ENCODE assay signal across 21 mouse cellular contexts in genomic region chr12:60652236-60652635, GRCm38 (mm10).
"Had no signal": no experiment of that assay in that cellular context is flagged by ENCODE, and none has a peak within 500 bp of the region (broad histone marks: within the 10 kb centered on the region; RNA-seq: fewer than 3 reads in every experiment).

No protein-coding gene starts in this region.

- H3K9me3 ChIP-seq: intestine, embryonic 15.5 days; limb, embryonic 12.5 days; limb, embryonic 15.5 days; liver, embryonic 15.5 days; midbrain, embryonic 12.5 days; midbrain, embryonic 15.5 days; neural tube, embryonic 12.5 days; neural tube, embryonic 15.5 days had no signal

- H3K27me3 ChIP-seq: intestine, embryonic 15.5 days; limb, embryonic 12.5 days; limb, embryonic 15.5 days; liver, embryonic 15.5 days; midbrain, embryonic 12.5 days; midbrain, embryonic 15.5 days; neural tube, embryonic 12.5 days; neural tube, embryonic 15.5 days had no signal

- H3K4me3 ChIP-seq: intestine, embryonic 15.5 days; limb, embryonic 12.5 days; limb, embryonic 15.5 days; liver, embryonic 15.5 days; midbrain, embryonic 12.5 days; midbrain, embryonic 15.5 days; neural tube, embryonic 12.5 days; neural tube, embryonic 15.5 days had no signal

- H3K9ac ChIP-seq: intestine, embryonic 15.5 days; limb, embryonic 12.5 days; limb, embryonic 15.5 days; liver, embryonic 15.5 days; lung, embryonic 14.5 days; midbrain, embryonic 12.5 days; midbrain, embryonic 15.5 days; neural tube, embryonic 12.5 days; neural tube, embryonic 15.5 days had no signal

- H3K4me2 ChIP-seq: intestine, embryonic 15.5 days; limb, embryonic 12.5 days; limb, embryonic 15.5 days; liver, embryonic 15.5 days; lung, embryonic 14.5 days; midbrain, embryonic 12.5 days; midbrain, embryonic 15.5 days; neural tube, embryonic 12.5 days; neural tube, embryonic 15.5 days had no signal

- ATAC-seq: intestine, embryonic 15.5 days; lung, postnatal 0 days; midbrain, embryonic 15.5 days had no signal

- H3K4me1 ChIP-seq: intestine, embryonic 15.5 days; limb, embryonic 12.5 days; limb, embryonic 15.5 days; liver, embryonic 15.5 days; midbrain, embryonic 12.5 days; midbrain, embryonic 15.5 days; neural tube, embryonic 12.5 days; neural tube, embryonic 15.5 days had no signal

- DNase-seq: layer of hippocampus, postnatal 36 days; left cerebral cortex, postnatal 4 days; lung, embryonic 14.5 days; right cerebral cortex, adult 18-20 months; right cerebral cortex, postnatal 14 days; right cerebral cortex, postnatal 4 days; thymus, adult 2 months; thymus, postnatal 14 days; thymus, postnatal 4 days had no signal

- H3K27ac ChIP-seq: intestine, embryonic 15.5 days; kidney, postnatal 0 days; limb, embryonic 12.5 days; limb, embryonic 15.5 days; liver, embryonic 15.5 days; macrophage; midbrain, embryonic 12.5 days; midbrain, embryonic 15.5 days; neural tube, embryonic 12.5 days; neural tube, embryonic 15.5 days; stomach, postnatal 0 days had no signal

- H3K36me3 ChIP-seq: intestine, embryonic 15.5 days; limb, embryonic 12.5 days; limb, embryonic 15.5 days; liver, embryonic 15.5 days; midbrain, embryonic 12.5 days; midbrain, embryonic 15.5 days; neural tube, embryonic 12.5 days; neural tube, embryonic 15.5 days had no signal
